Mouse (Mus musculus) Patski (cell line): ENCODE measurements around the gene Rnf182. TPM values are rescaled to one million over a fixed set of nuclear protein-coding genes. Genes with fewer than 3 reads are reported as not detected.
A peak's percentile ranks its signal among the peaks of the same experiment; 100 is the strongest.

Source experiments
- ATAC-seq: fragments of 100-300 bp; one replicate; pipeline ENCODE4 v1.8.0; 2021
- CTCF ChIA-PET: fragments of 350-600 bp; sonication (Branson Sonifier 250); formaldehyde crosslinking; loops from one replicate; lab custom pipeline; 2022; ENCODE audit warnings: inconsistent platforms; lab: Charles Lee
- POLR2A ChIA-PET: fragments of 350-600 bp; sonication (Branson Sonifier 250); formaldehyde crosslinking; loops from one replicate; lab custom pipeline; 2022; ENCODE audit warnings: antibody characterized with exemption, inconsistent platforms; lab: Charles Lee
- DNase-seq: peaks from one replicate; pipeline ENCODE4 v3.0.0-alpha.2; 2011; ENCODE audit warnings: low read depth, low spot score
- H3K27me3 ChIP-seq: fragments of 371-371 bp; one replicate; pipeline ENCODE4 v1.5.1; 2021
- CTCF ChIP-seq: fragments of 100-300 bp; IDR thresholded peaks from one replicate; pipeline ENCODE4 v1.5.1; 2021
- in situ Hi-C: fragments of 300-500 bp; cut with MboI; formaldehyde crosslinking; loops from 3 replicates; pipeline ENCODE4 v1.11.1; 2018; ENCODE audit warnings: low pct_unique_long_range_greater_than_20kb, mixed read lengths
- polyA plus RNA-seq: library from polyadenylated mRNA; unstranded; gene quantifications from one replicate; pipeline ENCODE4 v1.2.3, GENCODE M21; 2021

The Rnf182 gene
- polyA plus RNA-seq, 1 experiment from 2014 or later: 2.3 TPM

DNA sequence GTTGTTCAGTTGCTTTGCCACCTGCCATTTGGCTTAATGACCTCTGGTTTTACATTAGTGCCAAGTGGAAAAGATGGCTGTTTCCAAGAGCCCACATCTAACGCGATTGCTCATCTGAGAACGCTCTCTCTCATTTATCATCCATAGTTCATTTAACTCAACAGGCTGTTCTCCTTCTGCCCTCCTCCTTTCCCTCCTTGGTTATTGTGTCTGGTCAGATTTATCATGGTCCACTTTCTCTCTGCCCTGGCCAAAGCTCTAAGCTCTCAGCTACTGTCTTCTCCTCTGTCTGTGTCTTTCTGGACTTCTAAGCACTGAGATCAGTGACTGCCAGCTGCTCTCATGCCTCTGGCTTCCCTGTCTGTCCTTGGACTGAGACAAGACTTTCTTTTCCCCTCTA, 35.8 kb downstream of the Rnf182 start:
- CTCF ChIA-PET: interaction anchor here (1.2 to 1.6 kb wide), 2 partner anchors 19 to 104 kb away, joined by 3 to 5 read pairs; no protein-coding TSS in a partner anchor
- no peak for DNase-seq
- POLR2A ChIA-PET: interaction anchor here (0.6 to 0.9 kb wide), 2 partner anchors 9 to 41 kb away, joined by 3 to 5 read pairs; no protein-coding TSS in a partner anchor
- TF ChIP-seq CTCF: no peak
- in situ Hi-C loops: no loop called here
- ATAC-seq: no peak
- H3K27me3 ChIP-seq: no peaks in the 10 kb centered on the region

DNA sequence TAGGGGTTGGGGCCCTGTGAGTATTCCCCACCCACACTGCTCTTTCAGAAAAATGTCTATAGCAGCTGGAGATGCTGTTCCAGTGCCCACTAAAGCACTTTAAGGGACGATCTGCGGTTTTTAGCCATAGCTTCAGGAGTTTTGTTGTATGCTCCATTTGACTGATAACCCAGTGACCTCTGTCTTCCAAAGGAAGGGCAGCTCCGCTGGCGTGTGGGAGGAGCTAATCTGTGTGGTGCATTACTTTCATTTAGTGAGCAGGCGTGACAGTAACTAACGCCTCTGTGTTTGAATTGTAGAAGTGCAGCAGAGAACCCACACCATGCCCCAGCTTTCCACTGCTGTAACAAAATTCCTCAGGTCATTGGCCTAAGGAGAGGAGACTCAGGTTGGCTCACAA, 38.6 kb downstream of the Rnf182 start:
- ATAC-seq (no peak), DNase-seq (no peak)
- ChIA-PET POLR2A (no interaction called here), CTCF (no interaction called here)
- TF ChIP-seq CTCF: no peak
- in situ Hi-C loops: no loop called here
- H3K27me3 ChIP-seq: no peaks in the 10 kb centered on the region

DNA sequence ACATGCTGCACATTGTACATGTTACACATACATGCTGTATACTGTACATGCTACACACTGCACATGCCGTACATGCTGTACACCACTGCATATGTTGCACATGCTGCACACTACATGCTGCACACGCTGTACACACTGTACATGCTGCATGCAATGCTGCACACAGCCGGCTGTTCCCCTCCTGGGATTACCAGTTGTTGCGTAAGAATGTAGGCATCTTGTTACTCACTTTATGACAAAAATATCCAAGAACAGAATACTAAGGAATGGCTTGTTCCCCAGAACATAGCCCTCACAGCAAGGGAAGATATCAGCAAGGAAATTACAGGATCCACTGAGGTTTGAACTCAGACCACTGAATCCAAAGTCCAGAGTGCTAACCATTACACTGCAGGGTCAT, 47.7 kb downstream of the Rnf182 start:
- DNase-seq (no peak), ATAC-seq (no peak)
- TF ChIP-seq CTCF: no peak
- POLR2A ChIA-PET: no interaction called here
- no peaks in the 10 kb centered on the region for H3K27me3 ChIP-seq
- in situ Hi-C loops: no loop called here
- CTCF ChIA-PET: no interaction called here

DNA sequence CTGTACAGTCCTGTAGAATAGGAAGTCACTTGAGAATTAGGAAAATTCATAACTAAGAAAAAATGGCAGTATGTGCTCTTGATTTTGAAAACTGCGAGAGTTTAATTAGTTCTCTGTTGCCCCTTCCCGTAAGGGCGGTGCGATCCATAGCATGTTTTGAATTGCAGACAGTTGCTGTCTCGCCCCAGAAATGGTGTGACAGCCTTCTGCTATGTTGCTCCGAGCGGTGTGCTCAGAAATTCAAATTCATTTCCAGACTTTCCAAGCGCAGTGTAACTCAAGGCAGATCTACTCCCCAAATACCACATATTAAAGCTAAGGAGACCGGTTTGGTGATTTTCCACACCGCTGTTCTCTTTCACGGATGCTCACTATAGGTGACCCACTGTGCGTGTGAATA, 50.6 kb downstream of the Rnf182 start:
- no peak for DNase-seq
- TF ChIP-seq CTCF: no peak
- CTCF ChIA-PET: no interaction called here

DNA sequence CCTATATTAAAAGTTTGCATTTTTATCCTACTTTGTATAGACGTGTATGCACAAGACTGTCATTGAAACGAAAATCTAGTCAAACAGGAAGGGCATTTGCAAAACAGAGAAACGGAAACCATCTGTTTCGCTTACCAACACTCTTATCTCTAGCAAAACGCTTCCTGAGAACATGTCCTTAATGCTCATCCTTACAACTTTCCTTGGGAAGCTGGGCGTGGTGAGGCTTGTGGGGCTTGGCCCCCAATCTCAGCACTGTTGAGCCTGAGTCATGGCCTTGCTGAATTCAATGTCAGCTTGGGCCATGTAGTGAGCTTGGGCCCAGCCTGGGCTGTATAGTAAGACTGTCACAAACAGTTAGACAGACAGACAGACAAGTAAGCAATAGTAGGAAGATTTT, 51.4 kb downstream of the Rnf182 start:
- DNase-seq (no peak), ATAC-seq (no peak)
- ChIA-PET CTCF (no interaction called here), POLR2A (no interaction called here)
- TF ChIP-seq CTCF: no peak
- no peaks in the 10 kb centered on the region for H3K27me3 ChIP-seq
- in situ Hi-C loops: no loop called here

More for the DNA sequence above, 50.6 kb downstream of the Rnf182 start:
- H3K27me3 ChIP-seq: no peaks in the 10 kb centered on the region
- no peak for ATAC-seq
- POLR2A ChIA-PET: no interaction called here
- in situ Hi-C loops: no loop called here

DNA sequence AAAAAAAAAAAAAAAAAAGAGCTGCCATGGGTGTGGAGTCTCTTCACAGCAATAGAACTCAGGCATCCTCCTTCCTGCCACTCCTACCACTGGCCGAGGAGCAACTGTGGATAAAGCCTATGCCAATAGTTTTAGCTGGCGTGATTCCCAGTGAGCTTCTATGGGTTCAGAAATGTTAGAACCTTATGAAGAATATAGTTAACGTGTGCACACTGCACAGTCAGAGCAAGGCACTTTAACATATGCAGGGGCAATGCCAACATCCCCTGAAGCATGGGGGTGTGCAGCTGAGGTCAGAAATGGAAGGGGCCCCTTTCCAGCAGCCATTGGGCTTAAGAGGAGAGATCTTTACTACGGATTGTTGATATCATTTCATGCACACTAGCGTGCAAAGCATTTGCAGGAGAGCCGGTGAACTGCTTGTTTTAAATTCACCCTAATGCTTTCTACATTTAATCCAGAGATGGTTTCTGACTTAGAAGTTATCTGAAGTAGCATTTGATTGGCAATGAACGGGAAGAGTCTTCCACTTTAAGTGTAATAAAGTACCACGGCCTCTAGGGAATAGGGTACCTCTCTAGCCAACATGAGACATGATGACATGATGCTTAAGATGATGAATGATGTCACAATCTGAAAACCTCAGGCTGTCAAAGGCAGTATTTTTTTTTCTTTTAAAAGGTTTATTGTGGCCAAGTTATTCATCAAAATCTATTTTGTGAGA, 61.8 kb downstream of the Rnf182 start:
- CTCF ChIA-PET: no interaction called here
- ATAC-seq: no peak
- in situ Hi-C loops: no loop called here
- no peak for DNase-seq
- POLR2A ChIA-PET: no interaction called here
- H3K27me3 ChIP-seq: no peaks in the 10 kb centered on the region
- no peak for TF ChIP-seq CTCF

DNA sequence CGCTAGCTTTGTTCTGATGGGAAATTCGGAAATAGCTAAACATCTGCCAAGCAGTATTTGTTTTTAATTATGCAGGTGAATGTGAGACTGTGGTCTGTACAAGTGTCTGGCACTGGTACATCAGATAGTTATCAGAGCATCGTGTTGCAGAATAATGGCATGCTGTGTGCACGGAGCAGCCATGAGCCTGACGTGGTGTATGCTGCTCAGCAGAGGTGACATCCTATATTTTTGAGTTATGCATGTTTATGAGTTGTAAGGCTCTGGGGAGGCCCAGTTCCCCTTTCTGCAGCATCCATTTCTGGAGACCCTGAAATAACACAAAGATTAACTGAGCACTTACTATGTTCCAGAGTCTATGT, 62.4 kb downstream of the Rnf182 start:
- DNase-seq: no peak
- POLR2A ChIA-PET: no interaction called here
- H3K27me3 ChIP-seq: no peaks in the 10 kb centered on the region
- in situ Hi-C loops: no loop called here
- CTCF ChIA-PET: no interaction called here
- no peak for ATAC-seq
- no peak for TF ChIP-seq CTCF

DNA sequence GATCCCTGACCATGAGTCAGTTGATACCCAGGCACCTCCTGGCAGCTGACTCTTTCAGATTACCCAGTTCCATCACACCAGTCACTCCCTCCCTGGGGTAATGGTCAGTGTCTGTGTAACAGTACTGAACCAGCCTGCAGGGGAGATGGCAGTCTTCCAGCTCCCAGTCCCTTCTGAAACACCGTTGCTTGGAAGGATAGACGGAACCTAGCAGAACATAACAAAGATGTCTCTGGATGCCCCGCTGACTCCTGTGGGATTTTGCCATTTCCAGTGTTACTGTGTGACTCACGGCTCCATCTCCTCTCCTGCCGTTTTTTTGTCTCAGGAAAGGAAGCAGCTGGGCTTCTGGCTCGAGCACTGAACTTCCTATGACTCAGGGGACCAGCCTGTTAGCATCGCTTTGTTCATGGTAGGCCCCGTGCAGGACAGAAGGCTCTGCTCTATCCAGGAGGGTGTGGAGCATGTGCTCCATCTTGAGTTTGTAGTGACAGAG, 69.0 kb downstream of the Rnf182 start:
- H3K27me3 ChIP-seq: no peaks in the 10 kb centered on the region
- in situ Hi-C loops: no loop called here
- peak; percentile 94 for ATAC-seq
- ChIA-PET CTCF (no interaction called here), POLR2A (interaction anchor here (0.7 kb wide), 1 partner anchor 20 kb away, joined by 4 read pairs; no protein-coding TSS in a partner anchor)
- DNase-seq: peak; percentile 94
- TF ChIP-seq CTCF: peak; percentile 16

DNA sequence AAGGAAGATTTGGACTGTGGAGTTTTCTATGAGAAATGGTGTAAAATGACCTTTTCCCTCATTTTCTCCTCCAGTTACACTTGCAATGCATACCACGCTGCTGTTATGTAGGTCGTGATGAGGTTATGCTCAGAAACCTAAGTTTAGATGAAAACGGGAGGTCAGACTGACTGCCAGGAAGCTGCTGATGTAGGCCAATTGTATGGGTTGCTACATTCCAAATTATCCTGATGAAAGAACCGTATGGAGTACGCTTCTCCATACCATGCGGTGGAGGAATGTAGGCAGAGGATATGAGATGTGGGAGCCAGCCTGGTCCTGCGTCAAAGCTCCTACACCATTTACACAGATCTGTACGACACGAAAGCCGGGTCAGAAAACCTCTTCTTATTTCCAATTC, 72.6 kb downstream of the Rnf182 start:
- ATAC-seq (no peak), DNase-seq (no peak)
- POLR2A ChIA-PET: no interaction called here
- H3K27me3 ChIP-seq: no peaks in the 10 kb centered on the region
- no peak for TF ChIP-seq CTCF
- CTCF ChIA-PET: interaction anchor here (0.9 kb wide), 2 partner anchors 15 to 38 kb away, joined by 3 to 4 read pairs; no protein-coding TSS in a partner anchor
- in situ Hi-C loops: no loop called here

DNA sequence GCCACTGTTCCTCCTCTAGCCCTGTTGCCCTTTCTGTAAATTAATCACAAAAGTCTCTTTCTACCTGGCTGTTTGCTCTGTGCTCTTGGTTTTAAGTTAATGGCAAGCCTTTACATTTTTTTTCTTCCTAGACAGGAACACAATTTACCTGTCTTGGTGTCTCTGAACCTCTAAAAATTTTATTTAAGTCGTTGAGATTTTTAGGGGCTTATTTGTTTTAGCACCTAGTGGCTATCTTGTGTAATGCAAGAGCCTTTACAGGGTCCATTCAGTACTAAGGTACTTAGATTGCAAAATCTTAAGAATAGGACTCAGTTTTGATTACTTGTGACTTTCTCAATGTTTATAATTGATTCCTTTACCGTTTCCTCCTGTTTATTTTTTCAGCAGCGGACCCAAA, 76.2 kb downstream of the Rnf182 start:
- ATAC-seq (no peak), DNase-seq (no peak)
- no peak for TF ChIP-seq CTCF
- no peaks in the 10 kb centered on the region for H3K27me3 ChIP-seq
- in situ Hi-C loops: no loop called here
- ChIA-PET CTCF (no interaction called here), POLR2A (no interaction called here)

DNA sequence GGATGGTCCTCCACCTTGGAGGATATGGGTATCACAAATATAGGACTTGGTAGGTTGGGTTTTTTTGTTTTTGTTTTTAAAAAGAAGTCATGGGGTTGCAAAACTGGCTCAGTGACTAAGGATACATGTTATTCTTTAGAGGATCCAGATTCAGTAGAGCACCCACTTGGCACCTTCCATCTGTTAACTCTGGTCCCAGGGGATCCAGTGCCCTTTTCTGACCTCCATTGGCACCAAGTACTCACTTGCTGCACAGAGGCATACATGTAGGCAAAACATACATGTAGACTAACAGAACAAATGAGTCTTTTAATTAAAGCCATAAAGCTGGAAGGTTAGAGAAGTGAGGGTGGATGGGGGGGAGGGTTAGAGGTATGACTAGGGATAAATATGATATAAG, 80.0 kb downstream of the Rnf182 start:
- ATAC-seq: no peak

DNA sequence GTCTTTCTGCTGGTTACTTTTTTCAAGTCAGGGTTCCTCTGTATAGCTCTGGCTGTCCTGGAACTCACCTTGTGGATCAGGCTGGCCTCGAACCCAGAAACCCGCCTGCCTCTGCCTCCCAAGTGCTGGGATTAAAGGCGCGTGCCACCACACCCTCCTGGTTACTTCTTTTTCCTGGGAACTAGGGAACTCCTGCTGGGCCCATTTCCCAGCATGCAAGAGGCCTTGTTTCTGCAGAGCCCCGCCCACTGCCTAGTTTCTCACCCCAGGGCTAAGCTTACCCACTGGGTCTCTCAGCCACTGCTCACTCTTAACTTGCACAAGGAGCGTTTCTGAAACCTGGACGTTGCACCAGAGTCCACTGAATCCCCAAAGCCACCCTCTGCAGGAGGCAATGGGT, 80.5 kb downstream of the Rnf182 start:
- POLR2A ChIA-PET: no interaction called here
- no peak for TF ChIP-seq CTCF
- in situ Hi-C loops: no loop called here
- CTCF ChIA-PET: no interaction called here
- ATAC-seq (no peak), DNase-seq (no peak)
- no peaks in the 10 kb centered on the region for H3K27me3 ChIP-seq

More for the DNA sequence above, 80.0 kb downstream of the Rnf182 start:
- no peak for DNase-seq
- TF ChIP-seq CTCF: no peak
- ChIA-PET POLR2A (no interaction called here), CTCF (no interaction called here)
- in situ Hi-C loops: no loop called here
- no peaks in the 10 kb centered on the region for H3K27me3 ChIP-seq
